Mouse (Mus musculus): Measurements from ENCODE around the gene Nop56. TPM values are rescaled to one million over a fixed set of nuclear protein-coding genes. Genes with fewer than 3 reads are reported as not detected.

The Nop56 gene
- 100 to 1,000 TPM; 139 to 148 (median 143) TPM for total RNA-seq (2022)

DNA sequence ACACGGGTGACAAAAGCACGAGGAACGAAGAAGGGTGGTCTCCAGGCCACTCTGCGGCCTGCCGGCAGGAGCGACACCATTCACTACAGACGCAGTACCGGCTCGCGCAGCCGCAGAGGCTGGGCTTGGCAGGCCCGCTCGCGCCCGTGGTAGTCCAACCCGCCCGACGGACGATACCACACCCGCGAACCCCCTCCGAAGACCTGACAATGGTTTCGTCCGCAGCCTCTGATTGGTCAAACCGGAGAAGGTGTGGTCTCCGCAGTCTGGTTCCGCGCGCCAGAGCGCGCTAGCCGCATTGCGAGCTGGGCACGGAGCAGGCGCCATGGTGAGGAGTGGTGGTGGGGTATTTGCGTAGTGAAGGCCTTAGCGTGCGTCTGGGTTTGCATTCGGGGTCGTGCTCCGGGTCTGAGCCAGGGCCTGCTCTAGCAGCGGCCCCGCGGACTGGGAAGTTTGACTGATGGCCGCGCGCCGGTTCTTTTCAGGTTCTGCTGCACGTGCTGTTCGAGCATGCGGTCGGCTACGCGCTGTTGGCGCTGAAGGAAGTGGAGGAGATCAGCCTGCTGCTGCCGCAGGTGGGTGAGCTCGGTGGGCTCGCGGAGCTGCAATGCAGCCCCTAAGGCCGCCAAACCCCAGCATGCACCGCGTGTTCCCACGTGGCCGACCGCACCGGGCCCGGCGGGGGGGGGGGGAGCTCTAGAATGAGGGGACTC lies at the start of gene Nop56:
Gene Nop56 (plus strand): TSS at position 282 of the 713 bp plus-strand sequence.
- DNase-seq (ENCODE audit: low spot score in 2 of 2) = peak; percentile 99 to 100

DNA sequence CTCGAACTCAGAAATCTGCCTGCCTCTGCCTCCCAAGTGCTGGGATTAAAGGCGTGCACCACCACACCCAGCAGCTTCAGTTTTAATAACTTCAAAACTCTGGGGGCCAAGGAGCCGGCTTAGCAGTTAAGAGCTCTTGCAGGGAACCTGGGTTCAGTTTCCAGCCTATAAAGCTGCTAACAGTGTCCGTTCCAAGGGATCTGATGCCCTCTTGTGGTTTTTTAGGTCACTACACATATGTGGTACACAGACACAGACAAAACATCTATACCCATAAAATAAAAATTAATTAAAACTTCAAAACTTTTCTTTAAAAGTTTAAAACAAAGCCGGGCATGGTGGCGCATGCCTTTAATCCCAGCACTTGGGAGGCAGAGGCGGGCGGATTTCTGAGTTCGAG lies 27.3 kb upstream of the Nop56 start:
- no peak for DNase-seq (ENCODE audit: low spot score in 2 of 2)

DNA sequence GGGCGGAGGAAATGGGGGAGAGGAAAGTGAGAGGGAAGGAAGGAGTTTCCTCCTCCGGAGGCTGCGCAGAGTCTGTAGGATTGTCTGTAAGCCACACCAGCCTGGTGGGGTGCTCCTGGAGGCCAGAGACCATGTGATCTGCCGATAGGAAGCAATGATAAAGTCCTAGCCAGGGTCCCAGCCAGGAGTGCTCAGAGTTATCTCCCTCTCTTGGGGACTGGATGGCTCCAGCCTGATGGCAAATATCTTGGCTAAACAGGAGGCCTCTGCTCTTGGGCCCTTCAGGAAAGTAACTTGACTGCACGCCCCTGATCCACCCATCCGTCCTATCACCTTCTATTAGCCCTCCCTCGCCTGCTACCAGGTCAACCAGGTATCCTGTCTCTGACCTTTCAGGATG lies 26.0 kb upstream of the Nop56 start:
- no peak for DNase-seq (ENCODE audit: low spot score in 2 of 2)

DNA sequence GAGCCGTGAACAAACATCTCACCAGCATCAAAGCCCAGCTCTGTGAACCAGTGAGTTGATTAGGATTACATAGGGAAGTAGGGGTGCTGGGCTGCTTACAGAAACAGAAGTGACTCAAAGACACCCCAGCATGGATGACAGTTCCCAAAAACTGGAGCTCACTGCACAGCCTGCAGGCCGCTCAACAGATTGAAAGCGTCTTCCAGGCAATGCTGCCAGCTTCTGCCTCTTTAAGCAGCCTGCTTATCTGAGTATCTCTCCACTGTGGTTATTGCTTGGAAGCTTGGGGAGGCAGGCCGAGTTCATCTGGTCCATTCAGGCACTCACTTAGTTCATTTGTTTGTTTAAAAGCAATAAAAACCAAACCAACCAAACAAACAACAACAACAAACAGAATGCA lies 17.5 kb upstream of the Nop56 start:
- DNase-seq (ENCODE audit: low spot score in 2 of 2) = no peak

DNA sequence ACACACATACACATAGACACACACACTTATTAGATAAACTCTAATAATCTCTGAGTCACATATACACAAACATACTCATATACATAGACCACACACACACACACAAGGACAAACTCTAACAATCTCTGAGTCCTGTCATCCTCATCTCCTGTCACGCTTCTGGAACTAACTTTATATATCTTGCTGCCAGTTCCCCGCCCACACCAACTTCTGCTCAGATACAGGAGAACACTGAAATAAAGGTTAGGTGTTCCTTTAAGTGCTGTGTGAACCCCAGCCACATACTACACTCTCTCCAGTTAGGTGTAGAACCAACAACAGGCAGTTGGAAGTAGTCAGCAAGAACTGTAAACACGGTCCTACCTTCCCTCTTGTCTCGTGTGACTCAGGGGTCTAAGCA lies 13.4 kb upstream of the Nop56 start:
- DNase-seq (ENCODE audit: low spot score in 2 of 2) = no peak

DNA sequence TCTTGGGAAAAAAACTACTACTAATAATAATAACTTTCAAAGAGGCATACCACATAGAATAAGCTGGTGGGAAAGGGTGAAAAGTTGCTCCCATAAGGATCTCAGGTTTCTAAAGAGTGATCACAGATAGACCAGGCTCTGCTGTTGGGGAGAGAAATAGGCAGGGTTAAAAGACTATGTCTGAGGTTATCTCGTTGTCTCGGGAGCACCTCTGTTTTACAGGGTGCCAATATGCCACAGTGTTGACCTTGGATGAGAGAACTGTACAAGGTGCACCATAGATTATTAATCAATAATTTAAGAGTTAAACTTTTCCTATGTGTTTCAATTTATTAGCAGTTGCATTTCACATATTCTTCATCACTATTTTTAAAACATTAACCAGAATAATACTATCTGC lies 12.3 kb upstream of the Nop56 start:
- DNase-seq (ENCODE audit: low spot score in 2 of 2) = no peak

DNA sequence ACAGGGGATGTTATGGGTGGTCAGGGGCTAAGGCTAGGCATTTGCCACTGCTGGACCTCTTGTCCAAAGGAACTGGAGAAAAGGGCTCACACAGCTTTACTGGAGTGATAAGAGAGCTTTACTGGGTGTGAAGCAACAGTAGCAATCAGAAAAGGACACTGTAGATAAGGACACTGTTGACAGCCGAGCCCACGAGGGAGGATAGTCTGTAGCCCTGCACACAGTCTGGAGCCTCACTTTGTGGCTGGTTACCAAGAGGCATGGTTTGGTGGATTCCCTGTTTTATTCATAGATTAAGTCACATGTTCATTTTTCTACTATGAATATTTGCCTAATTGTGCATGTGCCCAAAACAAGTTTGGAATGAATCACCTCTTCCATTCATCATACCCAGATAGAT lies 11.8 kb upstream of the Nop56 start:
- no peak for DNase-seq (ENCODE audit: low spot score in 2 of 2)

DNA sequence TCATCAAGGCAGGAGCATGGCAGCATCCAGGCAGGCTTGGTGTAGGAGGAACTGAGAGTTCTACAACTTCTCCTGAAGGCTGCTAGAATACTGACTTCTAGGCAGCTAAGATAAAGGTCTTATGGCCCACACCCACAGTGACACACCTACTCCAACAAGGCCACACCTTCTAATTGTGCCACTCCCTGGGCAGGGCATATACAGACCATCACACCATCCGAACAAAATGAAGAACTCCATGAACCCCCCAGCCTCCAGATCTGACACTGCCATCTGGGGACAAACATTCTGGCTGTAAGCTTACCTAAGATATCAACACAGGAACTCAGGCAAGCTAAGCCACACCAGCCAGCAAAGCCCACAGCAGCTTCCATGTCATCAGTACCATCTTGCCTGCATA lies 8.7 kb upstream of the Nop56 start:
- DNase-seq (ENCODE audit: low spot score in 2 of 2) = no peak

DNA sequence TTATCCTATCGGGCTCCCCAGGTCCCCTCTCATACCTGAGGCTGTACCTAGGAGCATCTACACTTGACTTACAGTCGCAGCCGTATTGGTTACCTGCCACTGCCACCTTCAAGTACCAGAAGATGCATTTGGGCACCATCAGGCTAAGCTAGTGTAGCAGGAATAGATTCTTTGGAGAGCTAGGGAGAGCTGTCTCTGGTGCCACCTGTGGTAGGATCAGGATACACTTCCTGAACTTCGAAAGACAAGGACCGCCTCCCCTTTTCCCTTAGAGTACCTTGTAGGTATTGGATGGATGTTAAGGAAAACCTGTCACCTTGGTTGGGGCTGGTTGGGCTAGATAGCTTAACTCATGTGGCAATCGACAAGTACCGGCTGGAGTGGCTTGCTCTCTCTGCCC lies 6.2 kb upstream of the Nop56 start:
- DNase-seq (ENCODE audit: low spot score in 2 of 2) = no peak

DNA sequence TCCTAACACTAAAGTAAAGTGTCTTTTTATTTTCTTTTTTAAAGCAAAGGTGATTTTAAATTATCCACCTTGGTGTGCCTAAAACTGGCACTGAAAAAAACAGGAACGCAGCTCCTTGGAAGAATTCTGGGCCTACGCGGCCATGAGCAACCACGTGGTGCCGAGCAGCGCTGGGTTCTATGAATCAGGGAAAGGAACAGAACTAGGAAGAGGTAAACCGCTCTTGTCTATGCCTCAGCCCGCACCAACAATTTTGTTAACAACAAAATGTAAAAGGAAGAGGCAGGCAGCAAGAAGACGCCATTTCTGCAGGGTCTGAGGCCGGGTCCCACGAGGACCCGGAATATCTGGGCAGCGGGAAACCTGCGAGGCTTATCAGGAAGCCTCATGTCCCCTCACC lies 498 bp upstream of the Nop56 start:
- DNase-seq (ENCODE audit: low spot score in 2 of 2) = no peak

DNA sequence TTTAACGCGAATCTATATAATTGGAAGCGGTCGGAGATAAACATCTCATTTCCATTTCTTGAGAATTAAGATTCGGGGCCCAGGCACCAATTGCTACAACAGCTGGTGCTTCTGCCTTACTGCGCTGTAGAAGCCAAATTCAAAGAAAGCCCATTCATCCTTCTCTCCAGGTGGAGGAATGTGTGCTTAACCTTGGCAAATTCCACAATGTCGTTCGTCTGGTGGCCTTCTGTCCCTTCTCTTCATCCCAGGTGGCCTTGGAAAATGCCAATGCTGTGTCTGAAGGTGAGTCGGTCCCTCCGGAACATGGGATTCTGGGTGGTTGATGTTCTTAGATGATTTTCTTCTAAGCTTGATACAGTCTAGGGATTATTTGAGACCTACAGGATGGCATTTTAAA lies 632 bp downstream of the Nop56 start:
- no peak for DNase-seq (ENCODE audit: low spot score in 2 of 2)

DNA sequence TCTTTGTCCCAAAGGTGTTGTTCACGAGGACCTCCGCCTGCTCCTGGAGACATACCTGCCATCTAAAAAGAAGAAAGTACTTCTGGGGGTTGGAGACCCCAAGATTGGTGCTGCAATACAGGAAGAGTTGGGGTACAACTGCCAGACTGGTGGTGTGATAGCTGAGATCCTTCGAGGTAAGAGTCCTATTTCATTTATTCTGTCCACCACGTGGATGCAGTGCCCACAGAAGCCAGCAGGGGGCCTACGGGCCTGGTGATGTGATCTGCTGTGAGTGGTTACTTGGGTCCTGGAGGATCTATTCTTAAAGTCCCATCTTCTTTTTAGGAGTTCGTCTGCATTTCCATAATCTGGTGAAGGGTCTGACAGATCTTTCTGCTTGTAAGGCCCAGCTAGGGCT lies 1.4 kb downstream of the Nop56 start:
- DNase-seq (ENCODE audit: low spot score in 2 of 2) = peak in 1 of 2 experiments; percentile 50

DNA sequence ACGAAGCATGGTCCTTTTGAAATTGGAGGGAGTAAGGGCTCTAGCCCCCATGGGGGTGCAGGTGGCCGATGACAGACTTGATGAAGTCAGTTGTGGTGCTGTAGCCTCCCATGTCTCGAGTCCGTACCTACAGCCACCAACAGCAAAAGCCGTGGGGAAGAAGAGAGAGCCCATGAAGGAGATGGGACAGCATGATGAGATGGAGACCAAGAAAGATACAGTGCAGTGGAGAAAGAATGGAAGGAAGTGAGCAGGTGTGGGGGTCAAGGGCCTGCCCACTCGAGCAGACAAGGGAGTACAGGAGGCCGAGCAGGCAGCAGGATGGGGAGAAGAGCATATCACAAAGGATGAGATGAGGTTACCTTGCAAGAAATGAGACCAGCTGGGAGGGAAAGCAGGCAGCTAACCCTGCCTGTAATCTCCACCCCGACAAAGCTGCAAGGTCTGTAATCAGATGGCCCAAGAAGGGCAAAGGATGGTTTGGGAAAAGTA lies 5.4 kb downstream of the Nop56 start:
- DNase-seq (ENCODE audit: low spot score in 2 of 2) = no peak

DNA sequence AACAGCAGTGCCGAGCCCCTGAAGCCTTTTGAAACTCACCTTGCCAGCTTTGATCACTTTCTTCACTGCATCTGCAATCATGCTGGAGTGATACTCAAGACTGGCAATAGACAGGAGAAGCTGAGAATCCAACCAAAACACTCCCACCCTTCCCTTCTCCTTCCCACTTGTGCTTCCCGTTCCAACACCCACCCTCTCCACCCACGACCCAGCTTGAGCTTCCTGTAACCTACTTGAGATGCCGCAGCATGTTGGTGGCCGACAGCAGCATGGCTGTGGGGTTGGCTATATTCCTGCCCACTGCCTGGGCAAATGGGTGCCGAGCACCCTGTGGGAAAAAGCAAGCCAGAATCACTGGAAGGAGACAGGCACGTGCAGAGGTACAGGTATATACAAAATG lies 6.0 kb downstream of the Nop56 start:
- DNase-seq (ENCODE audit: low spot score in 2 of 2) = peak in 1 of 2 experiments; percentile 39

DNA sequence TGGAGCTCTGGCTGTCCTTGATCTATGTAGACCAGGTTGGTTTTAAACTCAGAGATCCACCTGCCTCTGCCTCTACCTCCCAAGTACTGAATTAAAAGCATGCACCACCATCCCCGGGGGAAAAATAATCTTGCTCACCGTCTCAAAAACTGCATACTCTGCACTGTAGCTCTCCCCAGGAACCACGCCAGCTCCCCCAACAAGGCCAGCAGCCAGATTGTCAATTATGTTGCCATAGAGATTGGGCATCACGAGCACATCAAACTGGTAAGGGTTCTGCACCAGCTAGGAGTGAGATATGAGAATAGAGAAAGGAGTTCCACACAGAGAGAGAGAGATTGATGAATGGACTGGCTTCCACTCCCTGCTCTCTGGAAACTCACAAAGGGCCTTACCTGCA lies 6.6 kb downstream of the Nop56 start:
- DNase-seq (ENCODE audit: low spot score in 2 of 2) = peak in 1 of 2 experiments; percentile 58

DNA sequence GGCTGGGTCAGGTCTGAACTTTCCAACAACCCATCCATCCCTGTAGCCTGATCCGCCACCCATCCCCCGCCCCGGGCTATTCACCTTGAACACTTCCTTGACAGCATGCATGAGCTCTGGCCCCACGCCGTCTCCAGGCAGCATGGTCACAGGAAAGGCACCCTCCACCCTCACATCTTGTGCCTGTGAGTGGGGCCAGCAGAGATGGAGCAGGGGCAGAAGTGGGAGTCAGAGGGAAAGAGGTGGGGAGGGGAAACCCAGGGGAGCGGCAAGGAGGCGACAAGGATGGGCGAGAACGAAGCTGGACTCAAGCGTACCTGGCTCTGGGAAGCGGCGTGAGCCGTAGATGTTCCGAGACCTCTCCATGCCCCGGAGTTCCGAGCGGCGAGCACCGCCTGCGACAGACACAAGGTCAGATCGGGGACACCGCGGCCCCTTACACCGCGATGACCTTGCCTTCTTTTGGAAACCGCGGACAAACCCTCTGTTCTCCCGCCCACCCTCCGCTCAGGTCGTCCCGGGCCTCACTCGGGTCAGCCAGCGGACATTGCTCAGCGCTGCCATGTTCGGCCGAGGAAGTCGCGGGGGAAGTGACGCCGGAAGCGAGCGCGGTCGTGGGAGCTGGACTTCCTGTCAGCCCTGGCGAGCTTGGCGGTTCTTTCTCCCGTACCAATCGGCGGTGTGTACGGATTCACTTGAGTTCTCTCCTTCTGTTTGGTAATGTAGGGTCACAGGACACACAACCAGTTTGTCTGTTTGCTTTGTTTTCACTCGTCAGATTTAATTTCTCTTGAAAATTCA lies 9.8 kb downstream of the Nop56 start, which contains the start of gene Idh3b:
Gene Idh3b (minus strand): TSS at position 694 of the 801 bp plus-strand sequence.
- peak; percentile 85 to 88 for DNase-seq (ENCODE audit: low spot score in 2 of 2)

DNA sequence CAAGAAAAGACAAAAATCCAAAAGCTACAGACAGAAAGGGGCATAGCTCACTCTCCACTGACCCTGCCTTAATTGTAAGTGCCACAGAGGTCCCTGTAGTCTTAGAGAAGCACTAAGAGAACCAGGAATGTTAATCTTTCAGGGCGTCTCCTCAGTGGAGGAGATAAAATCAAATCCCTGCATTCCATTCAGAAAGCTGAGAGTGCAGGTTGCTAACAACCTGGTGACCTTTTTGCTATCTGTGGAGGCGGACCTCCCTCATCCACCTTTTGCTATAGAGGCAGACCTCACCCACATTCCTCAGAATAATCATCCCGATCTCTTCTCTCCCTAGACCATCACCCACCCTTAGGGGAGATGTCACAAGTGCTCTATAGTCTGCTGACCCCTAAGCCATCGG lies 14.9 kb downstream of the Nop56 start:
- no peak for DNase-seq (ENCODE audit: low spot score in 2 of 2)

DNA sequence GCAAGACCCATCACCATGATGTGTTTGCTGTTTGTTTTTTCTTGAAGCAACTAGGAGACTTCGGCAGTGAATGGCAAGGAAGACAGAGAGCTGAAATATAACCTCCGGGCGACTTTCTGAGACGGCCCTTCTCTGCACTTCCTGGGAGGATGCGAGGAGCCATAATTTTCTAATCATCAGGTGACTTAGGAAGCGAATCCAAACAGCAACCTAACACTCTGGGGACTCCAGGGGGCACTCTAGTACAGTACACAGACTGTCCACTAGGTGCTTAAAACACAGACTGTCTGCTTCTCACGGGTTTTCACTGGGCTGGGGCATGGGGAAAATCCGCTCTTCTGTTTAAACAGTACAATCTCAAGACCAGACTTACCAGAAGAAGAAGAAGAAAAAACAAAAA lies 17.2 kb downstream of the Nop56 start:
- DNase-seq (ENCODE audit: low spot score in 2 of 2) = peak; percentile 77 to 80

DNA sequence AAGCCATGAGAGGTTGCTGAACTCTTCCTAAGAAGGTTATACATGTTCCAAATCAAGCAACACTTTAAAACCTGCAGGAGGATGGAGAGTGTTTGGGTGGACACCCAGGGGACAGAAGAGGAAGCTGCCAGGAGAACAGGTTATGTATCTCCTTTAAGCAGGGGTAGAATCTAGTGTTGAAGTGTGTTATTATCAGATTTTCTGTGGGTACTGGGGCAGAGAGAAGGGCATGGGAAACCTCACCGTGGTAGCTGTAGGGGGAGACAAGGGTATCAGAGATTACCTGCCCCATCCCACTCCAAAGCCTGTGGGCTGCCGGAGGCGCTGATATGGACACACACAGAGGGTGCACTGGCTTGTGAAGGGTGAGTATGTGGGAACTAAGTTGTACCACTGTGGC lies 18.8 kb downstream of the Nop56 start:
- no peak for DNase-seq (ENCODE audit: low spot score in 2 of 2)

DNA sequence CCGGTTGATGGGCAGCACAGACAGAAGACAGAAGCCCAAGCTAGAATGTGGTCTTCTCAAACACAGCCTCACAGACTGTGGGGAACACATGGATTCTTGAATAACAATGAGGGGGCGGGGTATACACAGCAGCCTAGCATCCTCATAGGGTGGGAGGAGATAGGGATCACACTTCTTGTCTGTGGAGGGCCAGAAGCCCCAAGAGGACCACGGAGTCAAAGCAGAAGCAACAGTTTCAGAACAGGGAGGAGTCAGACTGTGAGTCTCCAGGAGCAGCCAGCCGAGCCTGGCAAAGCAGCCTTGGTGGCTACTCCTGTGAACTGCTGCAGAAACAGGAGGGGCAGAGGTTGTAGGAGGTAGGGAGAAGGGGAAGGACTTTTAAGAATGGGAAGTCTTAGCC lies 19.3 kb downstream of the Nop56 start:
- no peak for DNase-seq (ENCODE audit: low spot score in 2 of 2)

DNA sequence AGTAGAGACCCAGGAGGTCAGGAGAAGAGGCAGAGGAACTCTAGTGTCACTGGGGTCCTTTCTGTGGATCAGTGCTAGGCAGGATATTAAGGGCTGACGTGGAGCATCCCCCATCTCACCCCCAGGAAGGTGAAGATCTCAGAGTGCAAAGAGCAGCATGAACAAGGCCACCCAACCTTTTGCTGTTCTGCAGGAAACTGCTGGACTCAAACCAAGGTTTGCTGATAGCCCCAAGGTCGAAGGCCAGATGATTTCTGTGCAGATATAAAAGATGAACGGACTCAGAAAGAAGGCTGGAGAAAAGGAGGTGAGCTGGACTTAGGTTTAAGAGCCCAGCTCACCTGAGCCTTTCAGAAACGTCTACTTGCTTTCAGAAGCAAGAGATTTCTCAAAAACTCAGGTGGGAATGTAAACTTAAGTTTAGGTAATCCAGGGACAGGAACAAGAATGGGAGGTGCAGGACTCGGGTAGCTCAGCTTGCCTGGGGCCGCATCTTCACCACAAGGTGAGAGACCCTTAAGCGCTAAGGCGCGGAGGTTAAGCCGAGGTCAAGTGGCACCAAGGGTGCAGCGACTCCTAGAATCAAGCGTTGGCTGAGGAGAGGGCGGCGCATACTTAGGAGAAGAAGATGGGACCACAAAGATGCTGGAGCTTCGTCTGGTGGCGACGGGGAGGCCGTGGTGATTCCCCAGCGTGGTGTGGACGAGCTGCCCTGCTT lies 20.1 kb downstream of the Nop56 start:
- DNase-seq (ENCODE audit: low spot score in 2 of 2) = peak in 1 of 2 experiments; percentile 21

DNA sequence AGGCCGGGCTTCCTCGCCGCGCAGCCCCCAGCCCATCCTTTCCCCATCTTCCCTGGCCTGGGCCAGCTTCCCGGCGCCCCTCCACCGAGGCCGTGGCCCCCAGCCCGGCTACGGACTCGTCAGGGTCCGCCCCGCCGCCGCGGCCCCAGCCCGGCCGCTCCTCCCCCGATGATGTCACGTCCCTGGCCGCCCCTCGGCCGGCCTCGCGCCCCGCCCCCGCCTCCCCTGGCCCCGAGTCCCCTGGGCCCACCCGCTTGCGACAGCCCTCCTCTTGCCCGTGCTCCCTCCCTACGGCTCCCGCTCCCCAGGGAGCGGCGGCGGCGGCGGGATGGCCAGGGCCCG lies 20.7 kb downstream of the Nop56 start, which contains the start of gene Ebf4:
Gene Ebf4 (plus strand): TSS at position 234 of the 342 bp plus-strand sequence.
- DNase-seq (ENCODE audit: low spot score in 2 of 2) = no peak

Data from layer of hippocampus, adult 8-10 months (tissue).